In the genomic region with DNA sequence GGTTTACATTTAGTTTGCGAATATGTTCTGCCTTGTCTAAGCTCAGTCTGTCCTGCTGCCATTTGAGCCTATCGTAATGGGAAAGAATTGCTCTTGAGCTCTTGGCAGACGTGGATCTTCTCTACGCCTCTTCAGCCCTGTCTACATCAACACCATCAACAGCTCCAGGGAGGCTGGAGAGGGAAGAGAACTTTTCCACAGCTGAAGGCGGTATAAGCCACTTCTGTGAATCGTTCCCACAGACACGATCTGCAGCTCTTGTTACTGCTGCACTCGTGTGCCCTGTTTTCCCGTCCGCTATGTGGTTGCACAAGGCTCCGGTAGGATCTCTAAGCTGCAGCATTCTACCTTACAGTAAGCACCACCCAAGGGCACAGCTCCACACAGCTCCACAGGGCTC, we compare ENCODE assay signal across 10 mouse cellular contexts.
"Had no signal": no experiment of that assay in that cellular context is flagged by ENCODE, and none has a peak within 500 bp of the region (broad histone marks: within the 10 kb centered on the region; RNA-seq: fewer than 3 reads in every experiment).

No protein-coding gene starts in this region.

- DNase-seq: lung, adult 18-20 months; lung, embryonic 14.5 days; lung, postnatal 10 days; midbrain, embryonic 14.5 days; right cerebral cortex, postnatal 25 days; right cerebral cortex, postnatal 4 days; spleen, adult 18-20 months; thymus, adult 2 months; thymus, postnatal 25 days; thymus, postnatal 4 days had no signal
